Mouse (Mus musculus) ovary, postnatal 36 days (tissue): ENCODE data around the gene Coro6.
A peak's percentile ranks its signal among the peaks of the same experiment; 100 is the strongest.

ENCODE experiments used
- DNase-seq: peaks from one replicate; pipeline ENCODE4 v3.0.0; 2022; ENCODE audit warnings: low spot score, mixed read lengths

Coro6 gene

GRCm38 (mm10) chr11:77462283-77463100 lies at the start of gene Coro6:
Coro6 (plus strand) TSS chr11:77462411.
- peak; percentile 79 for DNase-seq

- DNase-seq, result no peak
Measured at GRCm38 (mm10) chr11:77414141-77414839, 47.9 kb upstream of the Coro6 start.

GRCm38 (mm10) chr11:77416212-77417000 lies 45.8 kb upstream of the Coro6 start:
- no peak for DNase-seq

- no peak for DNase-seq
Measured at GRCm38 (mm10) chr11:77418021-77418420, 44.2 kb upstream of the Coro6 start.

- DNase-seq, result peak; percentile 33
Measured at GRCm38 (mm10) chr11:77423175-77423859, 38.9 kb upstream of the Coro6 start.

GRCm38 (mm10) chr11:77428446-77428845 lies 33.8 kb upstream of the Coro6 start:
- no peak for DNase-seq

- DNase-seq, result no peak
Measured at GRCm38 (mm10) chr11:77437026-77437425, 25.2 kb upstream of the Coro6 start.

GRCm38 (mm10) chr11:77440081-77440480 lies 22.1 kb upstream of the Coro6 start:
- no peak for DNase-seq

GRCm38 (mm10) chr11:77441020-77441419 lies 21.2 kb upstream of the Coro6 start:
- no peak for DNase-seq

GRCm38 (mm10) chr11:77442186-77443170 lies 19.7 kb upstream of the Coro6 start:
- DNase-seq, result no peak

GRCm38 (mm10) chr11:77444939-77445338 lies 17.3 kb upstream of the Coro6 start:
- DNase-seq, result no peak

GRCm38 (mm10) chr11:77446628-77447041 lies 15.6 kb upstream of the Coro6 start:
- DNase-seq, result peak; percentile 30

GRCm38 (mm10) chr11:77449224-77449623 lies 13.0 kb upstream of the Coro6 start:
- no peak for DNase-seq

GRCm38 (mm10) chr11:77451670-77452069 lies 10.5 kb upstream of the Coro6 start:
- no peak for DNase-seq

- no peak for DNase-seq
Measured at GRCm38 (mm10) chr11:77453388-77453787, 8.8 kb upstream of the Coro6 start.

- DNase-seq, result no peak
Measured at GRCm38 (mm10) chr11:77455770-77456510, 6.3 kb upstream of the Coro6 start.

GRCm38 (mm10) chr11:77456866-77457265 lies 5.3 kb upstream of the Coro6 start:
- DNase-seq, result no peak

GRCm38 (mm10) chr11:77461856-77462255 lies 355 bp upstream of the Coro6 start:
- DNase-seq, result no peak

- no peak for DNase-seq
Measured at GRCm38 (mm10) chr11:77463101-77463445, 862 bp downstream of the Coro6 start.

- DNase-seq, result no peak
Measured at GRCm38 (mm10) chr11:77463786-77464185, 1.6 kb downstream of the Coro6 start.
